Mouse (Mus musculus): ENCODE results near the gene Rnase2b. TPM values are rescaled to one million over a fixed set of nuclear protein-coding genes. Genes with fewer than 3 reads are reported as not detected.

Rnase2b gene
- not detected for polyA plus RNA-seq (2014; fragmentation: Illumina TruSeq; extraction: RNeasy Lipid Tissue Mini Kit (QIAGEN cat#74804); ENCODE audit: low read depth, low replicate concordance)

DNA sequence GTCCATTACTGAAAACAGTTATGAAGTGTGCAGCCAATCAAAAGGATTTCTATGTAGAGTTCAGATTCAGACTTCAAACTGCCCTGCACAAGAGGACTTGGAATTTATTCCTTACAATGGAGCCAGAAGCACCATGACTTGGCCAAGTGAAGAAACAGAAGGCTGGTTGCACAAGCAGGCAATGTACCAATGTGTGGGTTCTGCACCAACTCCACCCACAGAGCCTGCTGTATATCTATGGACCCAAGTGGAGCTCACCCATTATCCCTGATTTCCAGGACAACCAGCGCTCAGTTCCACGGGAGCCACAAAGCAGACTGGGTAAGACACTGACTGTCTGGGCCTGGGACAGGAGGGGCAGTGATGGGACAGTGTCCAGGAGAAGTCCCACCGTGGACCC is at the start of gene Rnase2b:
TSS of gene Rnase2b (plus strand) at position 285 of the 400 bp plus-strand sequence.

DNA sequence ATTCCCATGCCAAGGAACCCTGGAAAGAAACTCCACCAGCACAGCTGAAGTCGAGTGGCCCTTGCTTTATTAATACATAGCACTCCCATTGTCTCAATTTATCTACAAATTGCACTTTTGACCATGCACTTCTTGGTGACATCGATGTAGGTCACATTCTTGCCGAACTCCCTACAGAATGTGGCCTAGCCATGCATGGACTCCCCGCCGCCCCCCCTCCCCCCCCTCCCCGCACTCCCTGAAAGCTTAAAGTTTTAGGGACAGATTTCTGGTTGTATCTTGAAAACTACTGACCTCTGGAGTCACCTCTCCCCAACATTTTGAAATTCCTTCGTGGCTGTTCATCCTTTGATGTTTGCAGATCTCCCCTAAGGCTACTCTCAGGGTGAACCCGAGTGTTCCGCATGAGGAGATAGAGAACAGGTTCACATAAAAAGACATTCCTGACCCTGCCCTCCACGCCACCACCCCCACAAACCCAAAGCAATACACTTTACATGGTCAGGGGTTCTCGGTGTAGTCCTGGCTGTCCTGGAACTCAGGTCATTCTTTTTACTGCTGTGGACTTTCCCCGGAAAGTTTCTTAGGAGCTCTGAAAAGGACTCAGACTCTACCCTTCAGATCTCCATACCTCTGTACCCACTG is 48.0 kb upstream of the Rnase2b start, which contains the start of gene Eddm3b:
TSS of gene Eddm3b (plus strand) at position 511 of the 645 bp plus-strand sequence.

DNA sequence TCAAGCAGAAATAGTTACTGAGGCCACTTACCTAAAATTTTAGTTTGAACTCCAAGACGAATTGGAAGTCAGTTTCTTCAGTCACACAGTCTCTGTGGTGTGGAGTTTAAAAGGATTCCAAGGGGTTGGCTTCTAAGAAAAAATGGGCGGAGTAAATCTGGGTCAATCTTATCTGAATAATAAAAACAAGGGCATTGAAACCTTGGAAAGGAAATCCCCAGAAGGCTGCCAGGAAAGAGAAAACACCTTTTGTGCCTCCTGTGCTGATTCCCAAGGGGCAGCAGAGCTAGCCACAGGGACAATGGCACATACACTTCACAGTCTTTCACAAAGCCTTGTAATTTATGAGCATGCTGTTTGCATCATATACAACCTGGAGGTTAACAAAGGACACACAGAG is 15.4 kb upstream of the Rnase2b start, which contains the start of gene Rnase1:
TSS of gene Rnase1 (minus strand) at position 101 of the 400 bp plus-strand sequence.

DNA sequence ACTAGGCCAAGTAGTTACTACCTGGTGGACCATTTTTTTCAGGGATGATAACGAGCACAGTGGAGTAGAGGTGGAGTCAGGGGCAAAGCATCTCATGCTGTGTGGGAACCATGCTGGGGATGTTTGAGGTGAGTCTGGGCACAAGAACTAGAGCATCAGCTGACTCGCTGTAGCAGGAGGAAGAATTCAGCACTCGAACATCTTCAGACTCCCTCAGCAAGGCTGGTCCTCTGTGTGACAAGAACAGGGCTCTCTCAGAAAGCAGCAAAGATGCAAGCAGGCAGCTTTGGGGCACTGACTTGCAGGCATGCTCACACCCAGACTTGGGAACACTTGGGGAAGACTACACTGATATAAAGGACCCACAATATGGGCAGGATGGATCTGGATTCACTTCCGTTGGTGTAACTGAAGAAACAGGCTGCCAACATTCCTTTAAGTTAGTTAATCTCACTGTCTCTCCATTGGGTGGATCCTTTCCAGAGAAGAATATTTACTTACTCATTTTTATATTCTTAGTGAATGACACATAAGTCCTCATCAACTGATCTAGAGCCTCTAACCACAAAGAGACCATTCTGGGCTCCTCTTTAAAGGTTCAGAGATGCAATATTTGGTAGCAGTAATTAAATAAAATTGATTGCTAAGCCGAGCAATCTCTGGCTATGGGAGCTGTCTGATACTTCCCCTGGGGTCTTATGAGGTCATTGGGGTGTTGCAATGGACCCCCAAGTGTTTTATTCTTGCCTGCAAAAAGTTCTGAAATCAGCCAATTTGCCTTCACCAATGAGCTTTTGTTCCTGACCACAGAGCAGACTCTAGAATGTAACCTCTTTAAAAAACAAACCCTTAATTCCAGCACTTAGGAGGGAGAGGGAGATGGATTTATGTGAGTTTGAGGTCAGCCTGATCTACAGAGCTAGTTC is 37.3 kb downstream of the Rnase2b start, which contains the start of gene Ang2:
TSS of gene Ang2 (minus strand) at position 51 of the 926 bp plus-strand sequence.

GRCm38 (mm10) chr14:51203115-51203514 is 41.1 kb downstream of the Rnase2b start, which contains the start of gene Ear14:
Gene Ear14, plus strand, starts transcription at chr14:51203391.

Other genes with a start within 250 kb of the Rnase2b start
- gene Osgep, start 237.4 kb upstream of the Rnase2b start, polyA plus RNA-seq (2014; fragmentation: Illumina TruSeq; extraction: RNeasy Lipid Tissue Mini Kit (QIAGEN cat#74804); ENCODE audit: low read depth, low replicate concordance), result 12.3 TPM
- 20.7 TPM for gene Apex1, start 237.3 kb upstream of the Rnase2b start, polyA plus RNA-seq (2014; fragmentation: Illumina TruSeq; extraction: RNeasy Lipid Tissue Mini Kit (QIAGEN cat#74804); ENCODE audit: low read depth, low replicate concordance)
- 17.5 TPM for gene Pip4p1, start 231.4 kb upstream of the Rnase2b start, polyA plus RNA-seq (2014; fragmentation: Illumina TruSeq; extraction: RNeasy Lipid Tissue Mini Kit (QIAGEN cat#74804); ENCODE audit: low read depth, low replicate concordance)
- 6.9 TPM for gene Pnp, start 231.2 kb upstream of the Rnase2b start, polyA plus RNA-seq (2014; fragmentation: Illumina TruSeq; extraction: RNeasy Lipid Tissue Mini Kit (QIAGEN cat#74804); ENCODE audit: low read depth, low replicate concordance)
- not detected for gene Gm49342, start 217.7 kb upstream of the Rnase2b start, polyA plus RNA-seq (2014; fragmentation: Illumina TruSeq; extraction: RNeasy Lipid Tissue Mini Kit (QIAGEN cat#74804); ENCODE audit: low read depth, low replicate concordance)
- gene Pnp2, start 206.3 kb upstream of the Rnase2b start, polyA plus RNA-seq (2014; fragmentation: Illumina TruSeq; extraction: RNeasy Lipid Tissue Mini Kit (QIAGEN cat#74804); ENCODE audit: low read depth, low replicate concordance), result 5.4 TPM
- gene Rnase10, start 154.5 kb upstream of the Rnase2b start, polyA plus RNA-seq (2014; fragmentation: Illumina TruSeq; extraction: RNeasy Lipid Tissue Mini Kit (QIAGEN cat#74804); ENCODE audit: low read depth, low replicate concordance), result 8.1 TPM
- gene Rnase9, start 120.4 kb upstream of the Rnase2b start, polyA plus RNA-seq (2014; fragmentation: Illumina TruSeq; extraction: RNeasy Lipid Tissue Mini Kit (QIAGEN cat#74804); ENCODE audit: low read depth, low replicate concordance), result 2.0 TPM
- 0.34 TPM for gene Rnase11, start 112.1 kb upstream of the Rnase2b start, polyA plus RNA-seq (2014; fragmentation: Illumina TruSeq; extraction: RNeasy Lipid Tissue Mini Kit (QIAGEN cat#74804); ENCODE audit: low read depth, low replicate concordance)
- 1.3 TPM for gene Rnase12, start 104.6 kb upstream of the Rnase2b start, polyA plus RNA-seq (2014; fragmentation: Illumina TruSeq; extraction: RNeasy Lipid Tissue Mini Kit (QIAGEN cat#74804); ENCODE audit: low read depth, low replicate concordance)
- gene Olfr750, start 87.8 kb upstream of the Rnase2b start, polyA plus RNA-seq (2014; fragmentation: Illumina TruSeq; extraction: RNeasy Lipid Tissue Mini Kit (QIAGEN cat#74804); ENCODE audit: low read depth, low replicate concordance), result 0.29 TPM
- gene Rnase4, start 71.2 kb upstream of the Rnase2b start, polyA plus RNA-seq (2014; fragmentation: Illumina TruSeq; extraction: RNeasy Lipid Tissue Mini Kit (QIAGEN cat#74804); ENCODE audit: low read depth, low replicate concordance), result 18.4 TPM
- 0.56 TPM for gene Ang, start 71.1 kb upstream of the Rnase2b start, polyA plus RNA-seq (2014; fragmentation: Illumina TruSeq; extraction: RNeasy Lipid Tissue Mini Kit (QIAGEN cat#74804); ENCODE audit: low read depth, low replicate concordance)
- 0.88 TPM for gene Eddm3b, start 47.8 kb upstream of the Rnase2b start, polyA plus RNA-seq (2014; fragmentation: Illumina TruSeq; extraction: RNeasy Lipid Tissue Mini Kit (QIAGEN cat#74804); ENCODE audit: low read depth, low replicate concordance)
- gene Rnase6, start 38.4 kb upstream of the Rnase2b start, polyA plus RNA-seq (2014; fragmentation: Illumina TruSeq; extraction: RNeasy Lipid Tissue Mini Kit (QIAGEN cat#74804); ENCODE audit: low read depth, low replicate concordance), result 0.80 TPM
- gene Rnase1, start 15.5 kb upstream of the Rnase2b start, polyA plus RNA-seq (2014; fragmentation: Illumina TruSeq; extraction: RNeasy Lipid Tissue Mini Kit (QIAGEN cat#74804); ENCODE audit: low read depth, low replicate concordance), result not detected
- gene Ang2, start 36.9 kb downstream of the Rnase2b start, polyA plus RNA-seq (2014; fragmentation: Illumina TruSeq; extraction: RNeasy Lipid Tissue Mini Kit (QIAGEN cat#74804); ENCODE audit: low read depth, low replicate concordance), result not detected
- not detected for gene Ear14, start 41.1 kb downstream of the Rnase2b start, polyA plus RNA-seq (2014; fragmentation: Illumina TruSeq; extraction: RNeasy Lipid Tissue Mini Kit (QIAGEN cat#74804); ENCODE audit: low read depth, low replicate concordance)
- not detected for gene Rnase2a, start 93.9 kb downstream of the Rnase2b start, polyA plus RNA-seq (2014; fragmentation: Illumina TruSeq; extraction: RNeasy Lipid Tissue Mini Kit (QIAGEN cat#74804); ENCODE audit: low read depth, low replicate concordance)
- not detected for gene Gm7247, start 199.5 kb downstream of the Rnase2b start, polyA plus RNA-seq (2014; fragmentation: Illumina TruSeq; extraction: RNeasy Lipid Tissue Mini Kit (QIAGEN cat#74804); ENCODE audit: low read depth, low replicate concordance)
- 0.98 TPM for gene Vmn2r88, start 248.6 kb downstream of the Rnase2b start, polyA plus RNA-seq (2014; fragmentation: Illumina TruSeq; extraction: RNeasy Lipid Tissue Mini Kit (QIAGEN cat#74804); ENCODE audit: low read depth, low replicate concordance)

All from testis, adult 10 weeks (tissue).